Mouse (Mus musculus): ENCODE data around the gene Edem2. TPM values are rescaled to one million over a fixed set of nuclear protein-coding genes. Genes with fewer than 3 reads are reported as not detected.

Gene Edem2
- polyA plus RNA-seq, 1 experiment from 2014 or later: 24.9 TPM

DNA sequence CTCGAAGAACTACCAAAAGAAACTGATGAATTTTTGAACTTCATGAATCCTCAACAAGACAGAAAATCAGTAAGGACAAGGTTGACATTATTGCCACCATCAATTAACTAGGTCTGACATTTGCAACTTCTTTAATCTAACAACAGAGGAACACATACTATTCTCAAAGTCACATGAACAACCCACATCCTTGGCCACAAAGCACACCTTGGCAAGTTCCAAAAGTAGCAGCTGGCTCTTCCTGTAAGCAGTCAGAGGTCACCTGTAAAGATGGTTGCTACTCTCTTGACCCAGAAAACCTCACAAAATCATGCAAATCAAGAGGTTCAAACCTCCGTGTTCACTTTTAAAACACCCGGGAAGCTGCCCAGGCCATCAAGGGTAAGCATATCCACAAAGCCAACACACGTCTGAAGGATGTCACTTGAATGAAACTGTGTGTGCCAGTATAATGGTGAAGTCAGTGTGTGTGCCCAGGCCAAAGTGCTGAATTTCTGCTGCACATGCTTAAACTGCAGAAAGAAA lies 49.6 kb downstream of the Edem2 start:
- WGBS: 91% methylated on average over 4 of the region's 4 CpGs
- H3K4me3 ChIP-seq (ENCODE audit: low read depth, low read length): no peak overlapping the region
- H3K9ac ChIP-seq (ENCODE audit: low read length): no peak overlapping the region
- no peak overlapping the region for H3K4me2 ChIP-seq (ENCODE audit: low read depth, severe bottlenecking)
- ATAC-seq (ENCODE audit: insufficient number of reproducible peaks, low FRiP score, low TSS enrichment, low read depth) (no peak), DNase-seq (ENCODE audit: low spot score) (no peak)
- H3K27me3 ChIP-seq (ENCODE audit: control insufficient read depth, insufficient read depth, low read length): no peaks in the 10 kb centered on the region
- H3K9me3 ChIP-seq (ENCODE audit: control insufficient read depth, low read length): no peaks in the 10 kb centered on the region
- no peaks in the 10 kb centered on the region for H3K36me3 ChIP-seq (ENCODE audit: control insufficient read depth, insufficient read depth, low read length)
- H3K4me1 ChIP-seq (ENCODE audit: control insufficient read depth, insufficient read depth, low read length): no peaks in the 10 kb centered on the region
- no peak overlapping the region for H3K27ac ChIP-seq (replicated peaks; ENCODE audit: low read depth, low read length)

DNA sequence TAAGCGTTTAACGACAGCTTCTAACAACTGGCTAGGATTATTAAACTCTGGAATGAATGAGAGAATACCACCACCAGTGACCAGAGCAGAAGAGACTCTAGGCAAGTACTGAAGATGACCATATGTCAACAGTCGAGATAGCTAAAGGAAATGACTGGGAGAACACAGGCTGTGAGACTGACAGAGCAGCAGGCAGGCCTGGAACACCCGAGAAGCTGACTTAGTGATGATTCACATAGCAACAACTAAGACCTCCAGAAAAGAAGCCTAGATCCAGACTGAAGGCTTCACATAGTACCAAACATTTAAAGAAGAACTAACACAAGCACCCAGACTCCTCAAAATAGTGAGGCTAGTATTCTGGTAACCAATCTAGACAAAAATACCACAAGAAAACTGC lies 54.2 kb downstream of the Edem2 start:
- H3K4me1 ChIP-seq (ENCODE audit: control insufficient read depth, insufficient read depth, low read length): no peaks in the 10 kb centered on the region
- H3K4me3 ChIP-seq (ENCODE audit: low read depth, low read length): no peak overlapping the region
- H3K27ac ChIP-seq (replicated peaks; ENCODE audit: low read depth, low read length): no peak overlapping the region
- WGBS: 74% methylated on average over 4 of the region's 4 CpGs
- no peak overlapping the region for H3K9ac ChIP-seq (ENCODE audit: low read length)
- ATAC-seq (ENCODE audit: insufficient number of reproducible peaks, low FRiP score, low TSS enrichment, low read depth) (no peak), DNase-seq (ENCODE audit: low spot score) (no peak)
- H3K9me3 ChIP-seq (ENCODE audit: control insufficient read depth, low read length): no peaks in the 10 kb centered on the region
- H3K27me3 ChIP-seq (ENCODE audit: control insufficient read depth, insufficient read depth, low read length): no peaks in the 10 kb centered on the region
- no peak overlapping the region for H3K4me2 ChIP-seq (ENCODE audit: low read depth, severe bottlenecking)
- no peaks in the 10 kb centered on the region; the same call in 1 of the 2 replicates for H3K36me3 ChIP-seq (ENCODE audit: control insufficient read depth, insufficient read depth, low read length)

DNA sequence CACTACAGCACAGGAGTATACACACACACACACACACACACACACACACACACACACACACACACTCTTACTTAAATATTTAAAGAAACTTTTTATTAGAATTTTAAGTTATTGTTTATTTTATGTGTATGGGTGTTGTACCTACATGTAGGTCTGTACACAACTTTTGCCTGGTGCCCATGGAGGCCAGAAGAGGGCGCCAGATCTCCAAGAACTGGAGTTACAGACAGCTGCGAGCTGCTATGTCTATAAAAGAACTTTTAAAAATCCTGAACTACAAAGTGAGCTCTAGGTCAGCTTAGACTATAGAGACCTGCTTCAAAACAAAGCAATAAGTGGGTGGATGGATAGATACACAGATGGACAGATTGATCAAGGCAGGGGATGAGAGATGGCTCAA lies 55.7 kb downstream of the Edem2 start:
- DNase-seq (ENCODE audit: low spot score) (peak; percentile 74), ATAC-seq (ENCODE audit: insufficient number of reproducible peaks, low FRiP score, low TSS enrichment, low read depth) (no peak)
- Histone ChIP-seq H3K36me3 (ENCODE audit: control insufficient read depth, insufficient read depth, low read length) (no peaks in the 10 kb centered on the region; the same call in 1 of the 2 replicates), H3K4me2 (ENCODE audit: low read depth, severe bottlenecking) (no peak overlapping the region), H3K9ac (ENCODE audit: low read length) (no peak overlapping the region), H3K4me3 (ENCODE audit: low read depth, low read length) (no peak overlapping the region), H3K4me1 (ENCODE audit: control insufficient read depth, insufficient read depth, low read length) (no peaks in the 10 kb centered on the region), H3K27ac (replicated peaks; ENCODE audit: low read depth, low read length) (no peak overlapping the region), H3K27me3 (ENCODE audit: control insufficient read depth, insufficient read depth, low read length) (no peaks in the 10 kb centered on the region), H3K9me3 (ENCODE audit: control insufficient read depth, low read length) (no peaks in the 10 kb centered on the region)
- 27% methylated on average over 2 of the region's 2 CpGs for WGBS

DNA sequence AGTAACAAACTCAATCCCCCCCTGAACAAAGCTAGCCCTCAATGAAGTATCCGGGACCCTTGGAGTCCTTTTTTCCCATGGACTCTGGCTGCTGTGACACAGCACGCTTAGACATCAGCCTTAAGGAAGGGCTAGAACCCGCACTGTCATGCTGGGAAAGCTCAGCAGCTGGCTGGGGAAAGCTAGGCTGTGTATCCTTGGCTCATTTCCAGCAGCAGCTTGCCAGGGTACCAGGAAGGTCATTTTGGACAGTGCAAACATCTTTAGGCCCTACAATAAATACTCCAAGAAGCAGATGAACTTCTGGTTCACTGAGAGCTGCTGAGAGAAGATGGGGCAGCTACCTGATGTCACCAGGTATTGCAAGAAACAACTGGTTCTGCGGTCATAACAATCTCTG lies 58.0 kb downstream of the Edem2 start:
- Histone ChIP-seq H3K9me3 (ENCODE audit: control insufficient read depth, low read length) (no peaks in the 10 kb centered on the region), H3K4me3 (ENCODE audit: low read depth, low read length) (no peak overlapping the region), H3K4me1 (ENCODE audit: control insufficient read depth, insufficient read depth, low read length) (no peaks in the 10 kb centered on the region), H3K9ac (ENCODE audit: low read length) (no peak overlapping the region), H3K4me2 (ENCODE audit: low read depth, severe bottlenecking) (no peak overlapping the region), H3K27ac (replicated peaks; ENCODE audit: low read depth, low read length) (no peak overlapping the region), H3K36me3 (ENCODE audit: control insufficient read depth, insufficient read depth, low read length) (no peaks in the 10 kb centered on the region; the same call in 1 of the 2 replicates), H3K27me3 (ENCODE audit: control insufficient read depth, insufficient read depth, low read length) (no peaks in the 10 kb centered on the region)
- 88% methylated on average over 4 of the region's 4 CpGs for WGBS
- DNase-seq (ENCODE audit: low spot score) (no peak), ATAC-seq (ENCODE audit: insufficient number of reproducible peaks, low FRiP score, low TSS enrichment, low read depth) (no peak)

DNA sequence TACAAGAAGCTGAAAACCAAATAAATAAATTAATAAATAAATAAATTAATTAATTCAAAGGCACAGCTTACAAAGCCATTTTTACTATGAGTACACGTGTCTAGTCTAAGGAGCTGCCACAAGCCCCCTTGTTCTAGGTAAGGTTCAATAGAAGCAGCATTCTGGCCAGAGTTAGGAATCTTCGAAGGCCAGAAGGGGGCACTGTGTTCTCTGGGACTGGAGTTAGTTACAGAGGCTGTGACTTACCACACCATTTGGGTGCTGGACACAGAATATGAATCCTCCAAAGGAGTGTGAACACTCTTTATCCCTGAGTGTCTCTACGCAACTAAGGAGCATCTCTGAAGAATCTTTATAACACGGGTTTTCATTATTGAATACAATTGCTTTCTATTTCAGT lies 60.8 kb downstream of the Edem2 start:
- H3K27ac ChIP-seq (replicated peaks; ENCODE audit: low read depth, low read length): no peak overlapping the region
- H3K4me2 ChIP-seq (ENCODE audit: low read depth, severe bottlenecking): no peak overlapping the region
- no peak for ATAC-seq (ENCODE audit: insufficient number of reproducible peaks, low FRiP score, low TSS enrichment, low read depth)
- H3K4me1 ChIP-seq (ENCODE audit: control insufficient read depth, insufficient read depth, low read length): no peaks in the 10 kb centered on the region
- H3K36me3 ChIP-seq (ENCODE audit: control insufficient read depth, insufficient read depth, low read length): peaks cover 5% of the 10 kb centered on the region
- DNase-seq (ENCODE audit: low spot score): peak; percentile 50
- H3K27me3 ChIP-seq (ENCODE audit: control insufficient read depth, insufficient read depth, low read length): no peaks in the 10 kb centered on the region
- WGBS: 88% methylated on average over 4 of the region's 4 CpGs
- no peak overlapping the region for H3K4me3 ChIP-seq (ENCODE audit: low read depth, low read length)
- H3K9me3 ChIP-seq (ENCODE audit: control insufficient read depth, low read length): no peaks in the 10 kb centered on the region
- H3K9ac ChIP-seq (ENCODE audit: low read length): no peak overlapping the region

DNA sequence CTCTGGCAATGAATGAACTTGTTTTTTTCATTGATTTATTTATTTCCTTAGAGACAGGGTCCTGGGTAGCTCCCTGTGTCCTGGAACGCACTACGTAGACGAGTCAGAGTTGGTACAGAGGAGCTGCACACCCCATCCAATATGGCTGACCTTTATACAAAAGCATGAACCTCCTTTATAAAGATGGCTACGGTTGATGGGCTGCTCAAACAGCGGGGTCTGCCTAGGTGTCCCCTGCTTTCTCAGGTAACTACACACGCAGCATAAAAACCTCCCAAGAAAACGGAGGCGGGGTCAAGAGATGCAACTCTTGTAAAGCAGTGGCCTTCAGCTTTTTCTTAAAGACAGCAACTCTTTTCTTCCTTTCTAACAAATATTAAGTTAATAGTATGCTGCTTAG lies 61.4 kb downstream of the Edem2 start:
- H3K4me1 ChIP-seq (ENCODE audit: control insufficient read depth, insufficient read depth, low read length): no peaks in the 10 kb centered on the region
- H3K4me2 ChIP-seq (ENCODE audit: low read depth, severe bottlenecking): no peak overlapping the region
- ATAC-seq (ENCODE audit: insufficient number of reproducible peaks, low FRiP score, low TSS enrichment, low read depth) (no peak), DNase-seq (ENCODE audit: low spot score) (no peak)
- WGBS: 98% methylated on average over 8 of the region's 8 CpGs
- H3K27ac ChIP-seq (replicated peaks; ENCODE audit: low read depth, low read length): no peak overlapping the region
- H3K27me3 ChIP-seq (ENCODE audit: control insufficient read depth, insufficient read depth, low read length): no peaks in the 10 kb centered on the region
- no peaks in the 10 kb centered on the region for H3K9me3 ChIP-seq (ENCODE audit: control insufficient read depth, low read length)
- H3K36me3 ChIP-seq (ENCODE audit: control insufficient read depth, insufficient read depth, low read length): peaks cover 5% of the 10 kb centered on the region
- no peak overlapping the region for H3K9ac ChIP-seq (ENCODE audit: low read length)
- H3K4me3 ChIP-seq (ENCODE audit: low read depth, low read length): no peak overlapping the region

DNA sequence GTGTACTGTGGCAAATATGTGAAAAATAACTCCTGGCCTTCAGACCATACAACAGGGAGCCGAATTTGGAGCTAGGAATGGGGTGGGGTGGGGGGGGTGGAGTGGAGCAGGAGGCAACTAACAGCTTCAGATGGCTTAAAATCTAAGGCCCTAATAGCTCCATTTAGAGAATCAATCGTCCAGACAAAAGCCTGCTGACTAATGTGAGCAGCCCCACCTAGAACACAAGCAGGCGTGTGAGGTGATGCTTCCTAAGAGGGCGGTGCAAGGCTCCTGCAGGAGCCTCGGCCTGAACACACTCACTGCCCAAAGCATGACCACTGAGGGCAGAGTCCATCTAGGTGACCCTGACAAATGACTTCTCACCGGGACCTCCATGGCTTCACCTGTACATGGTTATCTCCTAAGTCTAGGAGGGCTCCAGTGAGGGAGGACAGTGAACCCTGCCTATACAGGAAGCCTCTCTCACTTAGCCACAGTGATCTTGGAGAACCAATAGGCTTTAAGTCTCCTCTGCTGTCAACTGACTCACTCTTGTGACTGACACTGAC lies 65.3 kb downstream of the Edem2 start:
- no peak overlapping the region for H3K4me3 ChIP-seq (ENCODE audit: low read depth, low read length)
- DNase-seq (ENCODE audit: low spot score) (no peak), ATAC-seq (ENCODE audit: insufficient number of reproducible peaks, low FRiP score, low TSS enrichment, low read depth) (no peak)

GRCm38 (mm10) chr2:155663097-155663496 lies 66.2 kb downstream of the Edem2 start:
- H3K4me3 ChIP-seq (ENCODE audit: low read depth, low read length): no peak overlapping the region
- no peaks in the 10 kb centered on the region for H3K9me3 ChIP-seq (ENCODE audit: control insufficient read depth, low read length)
- 38% methylated on average over 5 of the region's 5 CpGs for WGBS
- peaks cover 13% of the 10 kb centered on the region for H3K36me3 ChIP-seq (ENCODE audit: control insufficient read depth, insufficient read depth, low read length)
- no peaks in the 10 kb centered on the region for H3K27me3 ChIP-seq (ENCODE audit: control insufficient read depth, insufficient read depth, low read length)
- no peaks in the 10 kb centered on the region for H3K4me1 ChIP-seq (ENCODE audit: control insufficient read depth, insufficient read depth, low read length)
- no peak overlapping the region for H3K27ac ChIP-seq (replicated peaks; ENCODE audit: low read depth, low read length)
- H3K9ac ChIP-seq (ENCODE audit: low read length): no peak overlapping the region
- H3K4me2 ChIP-seq (ENCODE audit: low read depth, severe bottlenecking): no peak overlapping the region
- ATAC-seq (ENCODE audit: insufficient number of reproducible peaks, low FRiP score, low TSS enrichment, low read depth): no peak
- peak; percentile 62 for DNase-seq (ENCODE audit: low spot score)

More for the DNA sequence above, 65.3 kb downstream of the Edem2 start:
- Histone ChIP-seq H3K4me2 (ENCODE audit: low read depth, severe bottlenecking) (no peak overlapping the region), H3K27me3 (ENCODE audit: control insufficient read depth, insufficient read depth, low read length) (no peaks in the 10 kb centered on the region), H3K27ac (replicated peaks; ENCODE audit: low read depth, low read length) (no peak overlapping the region), H3K36me3 (ENCODE audit: control insufficient read depth, insufficient read depth, low read length) (peaks cover 13% of the 10 kb centered on the region), H3K9ac (ENCODE audit: low read length) (no peak overlapping the region), H3K4me1 (ENCODE audit: control insufficient read depth, insufficient read depth, low read length) (no peaks in the 10 kb centered on the region), H3K9me3 (ENCODE audit: control insufficient read depth, low read length) (no peaks in the 10 kb centered on the region)
- 86% methylated on average over 6 of the region's 6 CpGs for WGBS

DNA sequence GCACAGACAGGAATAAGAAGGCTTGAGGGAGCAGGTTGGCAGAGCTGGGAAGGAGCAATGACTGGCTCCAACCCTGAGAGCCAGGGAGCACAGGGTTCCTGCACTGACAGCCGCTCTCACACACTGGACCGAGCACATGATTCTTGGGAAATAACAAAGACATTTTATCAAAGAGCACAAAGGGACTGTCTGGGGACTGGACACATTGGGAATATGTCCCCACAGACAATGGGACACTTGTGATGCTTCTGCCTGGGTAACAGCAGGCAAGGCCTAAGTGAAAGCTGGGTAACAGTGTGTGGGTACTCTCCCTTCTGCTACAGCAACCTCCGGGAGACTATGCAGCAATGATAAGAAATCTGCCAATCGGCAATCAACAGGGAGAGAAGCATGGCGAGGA lies 66.9 kb downstream of the Edem2 start:
- Histone ChIP-seq H3K9ac (ENCODE audit: low read length) (no peak overlapping the region), H3K9me3 (ENCODE audit: control insufficient read depth, low read length) (no peaks in the 10 kb centered on the region), H3K4me1 (ENCODE audit: control insufficient read depth, insufficient read depth, low read length) (no peaks in the 10 kb centered on the region), H3K27ac (replicated peaks; ENCODE audit: low read depth, low read length) (no peak overlapping the region), H3K27me3 (ENCODE audit: control insufficient read depth, insufficient read depth, low read length) (no peaks in the 10 kb centered on the region), H3K4me2 (ENCODE audit: low read depth, severe bottlenecking) (no peak overlapping the region), H3K4me3 (ENCODE audit: low read depth, low read length) (no peak overlapping the region), H3K36me3 (ENCODE audit: control insufficient read depth, insufficient read depth, low read length) (peaks cover 13% of the 10 kb centered on the region)
- ATAC-seq (ENCODE audit: insufficient number of reproducible peaks, low FRiP score, low TSS enrichment, low read depth) (no peak), DNase-seq (ENCODE audit: low spot score) (no peak)
- WGBS: 98% methylated on average over 5 of the region's 5 CpGs

Measured in limb, embryonic 11.5 days (tissue).